Mouse (Mus musculus): ENCODE measurements around the gene Izumo1r. TPM values are rescaled to one million over a fixed set of nuclear protein-coding genes. Genes with fewer than 3 reads are reported as not detected.
A peak's percentile ranks its signal among the peaks of the same experiment; 100 is the strongest.

Gene Izumo1r
- polyA plus RNA-seq (2015; fragmentation: Nextera tagmentation; extraction: Ambion mirVana), result not detected in 2 replicates

DNA sequence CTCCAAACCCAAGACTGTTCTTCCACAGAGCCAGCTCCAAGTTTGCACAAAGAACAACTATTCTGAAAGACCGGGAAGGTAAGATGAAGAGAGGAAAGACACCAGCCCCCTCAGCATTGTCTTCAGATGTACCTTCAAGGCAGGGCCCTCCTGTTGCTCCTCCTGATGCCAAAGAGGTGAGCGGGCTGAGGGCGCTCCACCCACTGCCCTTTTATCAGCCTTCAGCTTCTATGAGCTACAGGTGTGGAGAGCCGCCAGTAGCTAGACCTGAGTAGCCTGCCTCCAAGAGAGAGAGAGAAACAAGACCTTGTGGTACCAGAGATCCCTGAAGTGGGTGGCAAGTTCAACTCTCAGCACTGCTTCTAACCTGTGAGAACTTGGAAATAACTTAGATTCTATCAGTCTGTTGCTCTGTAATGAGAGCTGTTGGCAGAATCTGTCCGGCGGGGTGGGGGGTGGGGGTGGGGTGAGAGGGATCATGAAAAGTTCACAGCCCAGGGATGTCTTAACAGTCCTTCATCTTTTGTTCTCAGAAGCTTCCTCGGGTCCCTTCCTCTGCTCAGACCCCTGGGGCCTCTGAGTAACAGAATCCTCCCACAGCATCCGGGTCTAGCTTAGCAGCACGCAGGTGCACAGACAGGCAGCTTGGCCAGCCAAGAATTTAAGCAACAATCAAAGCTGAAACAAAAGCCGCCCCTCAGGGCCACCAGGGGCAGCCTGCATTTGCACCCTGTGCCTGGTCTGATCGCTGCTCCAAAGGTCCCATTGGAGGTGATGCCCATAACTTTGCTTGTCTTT, at the start of gene Izumo1r:
Gene Izumo1r, minus strand, starts transcription at position 369 of the 798 bp plus-strand sequence.
- H3K9ac ChIP-seq (ENCODE audit: low read depth, low read length), result no peak within 1 kb of the TSS
- H3K27me3 ChIP-seq (ENCODE audit: control insufficient read depth, insufficient read depth, low read depth, low read length), result no peaks in the 10 kb centered on the region
- ATAC-seq, result no peak
- H3K9me3 ChIP-seq (replicated peaks; ENCODE audit: control insufficient read depth, low read length, poor library complexity, severe bottlenecking), result no peaks in the 10 kb centered on the region
- no peak within 1 kb of the TSS for H3K4me3 ChIP-seq (ENCODE audit: low read depth, low read length)
- WGBS, result 34% methylated on average over 11 of the region's 11 CpGs
- peaks cover 7% of the 10 kb centered on the region; the same call in 1 of the 2 replicates for H3K4me1 ChIP-seq (ENCODE audit: control insufficient read depth, insufficient read depth, low read length)
- H3K27ac ChIP-seq (ENCODE audit: low read length), result no peak within 1 kb of the TSS
- H3K36me3 ChIP-seq (ENCODE audit: control insufficient read depth, insufficient read depth, low read length), result no peaks in the 10 kb centered on the region
- no peak within 1 kb of the TSS for H3K4me2 ChIP-seq (ENCODE audit: low read length)

GRCm38 (mm10) chr9:14951072-14951471, 47.3 kb upstream of the Izumo1r start:
- 36% methylated on average over 5 of the region's 5 CpGs for WGBS
- Histone ChIP-seq H3K9me3 (replicated peaks; ENCODE audit: control insufficient read depth, low read length, poor library complexity, severe bottlenecking) (no peaks in the 10 kb centered on the region), H3K27ac (ENCODE audit: low read length) (no peak overlapping the region), H3K4me3 (ENCODE audit: low read depth, low read length) (no peak overlapping the region), H3K4me2 (ENCODE audit: low read length) (no peak overlapping the region), H3K9ac (ENCODE audit: low read depth, low read length) (no peak overlapping the region), H3K36me3 (ENCODE audit: control insufficient read depth, insufficient read depth, low read length) (no peaks in the 10 kb centered on the region), H3K4me1 (ENCODE audit: control insufficient read depth, insufficient read depth, low read length) (no peaks in the 10 kb centered on the region), H3K27me3 (ENCODE audit: control insufficient read depth, insufficient read depth, low read depth, low read length) (no peaks in the 10 kb centered on the region)
- ATAC-seq, result no peak

GRCm38 (mm10) chr9:14948843-14949242, 45.1 kb upstream of the Izumo1r start:
- Histone ChIP-seq H3K27ac (ENCODE audit: low read length) (no peak overlapping the region), H3K9ac (ENCODE audit: low read depth, low read length) (no peak overlapping the region), H3K4me3 (ENCODE audit: low read depth, low read length) (no peak overlapping the region), H3K4me2 (ENCODE audit: low read length) (no peak overlapping the region), H3K27me3 (ENCODE audit: control insufficient read depth, insufficient read depth, low read depth, low read length) (no peaks in the 10 kb centered on the region), H3K36me3 (ENCODE audit: control insufficient read depth, insufficient read depth, low read length) (no peaks in the 10 kb centered on the region), H3K4me1 (ENCODE audit: control insufficient read depth, insufficient read depth, low read length) (no peaks in the 10 kb centered on the region), H3K9me3 (replicated peaks; ENCODE audit: control insufficient read depth, low read length, poor library complexity, severe bottlenecking) (no peaks in the 10 kb centered on the region)
- ATAC-seq, result no peak
- WGBS, result 35% methylated on average over 5 of the region's 5 CpGs

DNA sequence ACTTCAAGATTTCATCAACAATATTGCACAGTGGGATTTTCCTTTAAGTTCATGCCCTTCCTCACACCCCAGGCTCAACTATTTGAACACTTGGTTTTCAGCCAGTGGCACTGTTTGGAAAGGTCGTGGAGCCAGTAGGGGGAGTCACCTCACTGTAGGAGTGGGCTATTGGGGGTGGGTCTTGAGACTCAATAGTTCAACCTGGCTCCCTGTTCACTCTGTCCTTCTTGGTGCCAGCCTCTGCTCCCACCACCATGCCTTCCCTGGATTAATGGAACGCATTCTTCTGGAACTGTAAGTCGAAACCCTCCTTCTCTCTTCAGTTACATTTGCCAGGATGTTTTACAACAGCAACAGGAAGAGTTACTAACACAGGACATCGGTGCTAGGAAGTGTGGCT, 42.9 kb upstream of the Izumo1r start:
- no peaks in the 10 kb centered on the region for H3K27me3 ChIP-seq (ENCODE audit: control insufficient read depth, insufficient read depth, low read depth, low read length)
- 83% methylated on average over 4 of the region's 4 CpGs for WGBS
- no peaks in the 10 kb centered on the region for H3K36me3 ChIP-seq (ENCODE audit: control insufficient read depth, insufficient read depth, low read length)
- no peak overlapping the region for H3K9ac ChIP-seq (ENCODE audit: low read depth, low read length)
- H3K9me3 ChIP-seq (replicated peaks; ENCODE audit: control insufficient read depth, low read length, poor library complexity, severe bottlenecking), result no peaks in the 10 kb centered on the region
- H3K4me3 ChIP-seq (ENCODE audit: low read depth, low read length), result no peak overlapping the region
- H3K4me1 ChIP-seq (ENCODE audit: control insufficient read depth, insufficient read depth, low read length), result no peaks in the 10 kb centered on the region
- H3K4me2 ChIP-seq (ENCODE audit: low read length), result no peak overlapping the region
- H3K27ac ChIP-seq (ENCODE audit: low read length), result no peak overlapping the region
- ATAC-seq, result no peak

GRCm38 (mm10) chr9:14945919-14946318, 42.2 kb upstream of the Izumo1r start:
- no peaks in the 10 kb centered on the region for H3K4me1 ChIP-seq (ENCODE audit: control insufficient read depth, insufficient read depth, low read length)
- H3K4me2 ChIP-seq (ENCODE audit: low read length), result no peak overlapping the region
- no peak overlapping the region for H3K27ac ChIP-seq (ENCODE audit: low read length)
- no peaks in the 10 kb centered on the region for H3K27me3 ChIP-seq (ENCODE audit: control insufficient read depth, insufficient read depth, low read depth, low read length)
- no peaks in the 10 kb centered on the region for H3K36me3 ChIP-seq (ENCODE audit: control insufficient read depth, insufficient read depth, low read length)
- WGBS, result 59% methylated on average over 3 of the region's 3 CpGs
- H3K9me3 ChIP-seq (replicated peaks; ENCODE audit: control insufficient read depth, low read length, poor library complexity, severe bottlenecking), result no peaks in the 10 kb centered on the region
- no peak overlapping the region for H3K9ac ChIP-seq (ENCODE audit: low read depth, low read length)
- ATAC-seq, result no peak
- H3K4me3 ChIP-seq (ENCODE audit: low read depth, low read length), result no peak overlapping the region

DNA sequence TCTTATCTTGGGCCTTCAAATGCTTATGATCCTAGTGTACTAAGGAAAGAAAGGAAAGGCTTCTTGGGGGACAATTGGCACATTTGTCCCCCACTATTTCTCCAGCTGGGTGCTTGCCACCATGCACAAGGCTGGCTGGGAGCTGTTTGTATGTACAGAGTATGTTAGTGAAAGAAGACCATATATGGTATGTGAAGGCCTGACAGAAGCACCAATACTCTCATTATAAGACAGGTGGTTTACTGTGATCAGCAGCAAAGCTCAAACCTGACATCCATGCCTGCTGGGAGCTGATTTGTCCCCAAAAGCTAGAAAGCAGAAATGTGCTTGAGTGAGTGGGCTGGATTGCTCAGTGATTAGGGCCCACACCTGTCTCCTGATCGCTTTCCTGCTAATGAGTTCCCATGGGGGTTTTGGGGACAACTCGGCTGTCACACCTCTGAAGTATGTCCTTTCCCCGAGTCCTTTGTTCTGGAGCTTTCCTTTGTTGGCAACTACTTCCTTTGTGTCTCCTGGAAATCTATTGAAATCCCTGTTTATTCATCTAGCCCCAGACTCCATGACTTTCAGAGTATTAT, 38.5 kb upstream of the Izumo1r start:
- no peaks in the 10 kb centered on the region for H3K36me3 ChIP-seq (ENCODE audit: control insufficient read depth, insufficient read depth, low read length)
- H3K27me3 ChIP-seq (ENCODE audit: control insufficient read depth, insufficient read depth, low read depth, low read length), result no peaks in the 10 kb centered on the region
- 32% methylated on average over 3 of the region's 3 CpGs for WGBS
- no peak overlapping the region for H3K9ac ChIP-seq (ENCODE audit: low read depth, low read length)
- H3K9me3 ChIP-seq (replicated peaks; ENCODE audit: control insufficient read depth, low read length, poor library complexity, severe bottlenecking), result no peaks in the 10 kb centered on the region
- no peak overlapping the region for H3K27ac ChIP-seq (ENCODE audit: low read length)
- peak; percentile 71 for ATAC-seq
- H3K4me2 ChIP-seq (ENCODE audit: low read length), result no peak overlapping the region
- no peak overlapping the region for H3K4me3 ChIP-seq (ENCODE audit: low read depth, low read length)
- H3K4me1 ChIP-seq (ENCODE audit: control insufficient read depth, insufficient read depth, low read length), result no peaks in the 10 kb centered on the region

- 83% methylated on average over 3 of the region's 3 CpGs for WGBS
- ATAC-seq, result no peak
These were observed 35.9 kb upstream of the Izumo1r start for GRCm38 (mm10) chr9:14939610-14940009.

GRCm38 (mm10) chr9:14937308-14937707, 33.6 kb upstream of the Izumo1r start:
- WGBS, result 78% methylated on average over 1 of the region's 1 CpGs
- Histone ChIP-seq H3K9me3 (replicated peaks; ENCODE audit: control insufficient read depth, low read length, poor library complexity, severe bottlenecking) (no peaks in the 10 kb centered on the region), H3K27me3 (ENCODE audit: control insufficient read depth, insufficient read depth, low read depth, low read length) (no peaks in the 10 kb centered on the region), H3K4me3 (ENCODE audit: low read depth, low read length) (no peak overlapping the region), H3K4me1 (ENCODE audit: control insufficient read depth, insufficient read depth, low read length) (no peaks in the 10 kb centered on the region), H3K9ac (ENCODE audit: low read depth, low read length) (no peak overlapping the region), H3K4me2 (ENCODE audit: low read length) (no peak overlapping the region), H3K27ac (ENCODE audit: low read length) (no peak overlapping the region), H3K36me3 (ENCODE audit: control insufficient read depth, insufficient read depth, low read length) (no peaks in the 10 kb centered on the region)
- no peak for ATAC-seq

More at GRCm38 (mm10) chr9:14939610-14940009, 35.9 kb upstream of the Izumo1r start:
- H3K36me3 ChIP-seq (ENCODE audit: control insufficient read depth, insufficient read depth, low read length), result no peaks in the 10 kb centered on the region
- no peak overlapping the region for H3K9ac ChIP-seq (ENCODE audit: low read depth, low read length)
- no peak overlapping the region for H3K4me3 ChIP-seq (ENCODE audit: low read depth, low read length)
- H3K27me3 ChIP-seq (ENCODE audit: control insufficient read depth, insufficient read depth, low read depth, low read length), result no peaks in the 10 kb centered on the region
- H3K27ac ChIP-seq (ENCODE audit: low read length), result no peak overlapping the region
- no peaks in the 10 kb centered on the region for H3K4me1 ChIP-seq (ENCODE audit: control insufficient read depth, insufficient read depth, low read length)
- H3K4me2 ChIP-seq (ENCODE audit: low read length), result no peak overlapping the region
- no peaks in the 10 kb centered on the region for H3K9me3 ChIP-seq (replicated peaks; ENCODE audit: control insufficient read depth, low read length, poor library complexity, severe bottlenecking)

- Histone ChIP-seq H3K4me2 (ENCODE audit: low read length) (no peak overlapping the region), H3K4me3 (ENCODE audit: low read depth, low read length) (no peak overlapping the region), H3K27me3 (ENCODE audit: control insufficient read depth, insufficient read depth, low read depth, low read length) (no peaks in the 10 kb centered on the region), H3K27ac (ENCODE audit: low read length) (no peak overlapping the region), H3K36me3 (ENCODE audit: control insufficient read depth, insufficient read depth, low read length) (no peaks in the 10 kb centered on the region), H3K9ac (ENCODE audit: low read depth, low read length) (no peak overlapping the region), H3K9me3 (replicated peaks; ENCODE audit: control insufficient read depth, low read length, poor library complexity, severe bottlenecking) (no peaks in the 10 kb centered on the region), H3K4me1 (ENCODE audit: control insufficient read depth, insufficient read depth, low read length) (no peaks in the 10 kb centered on the region)
- ATAC-seq, result no peak
- WGBS, result 47% methylated on average over 2 of the region's 2 CpGs
These were observed 31.1 kb upstream of the Izumo1r start for GRCm38 (mm10) chr9:14934851-14935250.
